Mouse (Mus musculus) E14TG2a.4 (cell line): ENCODE data around the gene Ccnl2.

Experiments used
- CTCF ChIP-seq: conservative IDR thresholded peaks from 2 replicates; pipeline ENCODE4 v1.5.1; 2014; ENCODE audit warnings: low read length
- NANOG ChIP-seq: IDR thresholded peaks from 2 replicates; pipeline ENCODE4 v1.6.1; 2014; ENCODE audit warnings: borderline replicate concordance, low read length, mixed read lengths
- POU5F1 ChIP-seq: IDR thresholded peaks from 2 replicates; pipeline ENCODE4 v1.6.1; 2014; ENCODE audit warnings: low read length, borderline replicate concordance

GRCm38 (mm10) chr4:155868614-155869298 lies 56.5 kb downstream of the Ccnl2 start:
- no peak for TF ChIP-seq CTCF
- TF ChIP-seq NANOG = no peak
- TF ChIP-seq POU5F1 = no peak
